Mouse (Mus musculus): ENCODE measurements around the gene Morc3. TPM values are rescaled to one million over a fixed set of nuclear protein-coding genes. Genes with fewer than 3 reads are reported as not detected.

Morc3 gene
- polyA plus RNA-seq, 1 experiment from 2014 or later, result 44.9 TPM

GRCm38 (mm10) chr16:93832451-93833276 is 743 bp downstream of the Morc3 start:
- H3K36me3 ChIP-seq (ENCODE audit: control insufficient read depth, insufficient read depth, low read length), result no peaks in the 10 kb centered on the region
- no peaks in the 10 kb centered on the region for H3K27me3 ChIP-seq (ENCODE audit: control insufficient read depth, insufficient read depth, low read length)
- under 1% methylated on average over 64 of the region's 69 CpGs for WGBS
- peak overlapping the region; percentile 96 for H3K27ac ChIP-seq (ENCODE audit: low read length)
- H3K9ac ChIP-seq (replicated peaks; ENCODE audit: low read depth, low read length), result peak overlapping the region; percentile 93
- peaks cover 9% of the 10 kb centered on the region for H3K4me1 ChIP-seq (ENCODE audit: control insufficient read depth, insufficient read depth, low read length)
- H3K4me3 ChIP-seq (ENCODE audit: low read depth, low read length), result peak overlapping the region; percentile 87
- peak overlapping the region; percentile 57 for H3K4me2 ChIP-seq (replicated peaks; ENCODE audit: low read depth, low read length)
- peak; percentile 50; the same call in 1 of the 2 replicates for ATAC-seq (ENCODE audit: insufficient number of reproducible peaks, insufficient read depth, low FRiP score, low read depth)
- no peaks in the 10 kb centered on the region for H3K9me3 ChIP-seq (ENCODE audit: control insufficient read depth, low read depth, low read length)

DNA sequence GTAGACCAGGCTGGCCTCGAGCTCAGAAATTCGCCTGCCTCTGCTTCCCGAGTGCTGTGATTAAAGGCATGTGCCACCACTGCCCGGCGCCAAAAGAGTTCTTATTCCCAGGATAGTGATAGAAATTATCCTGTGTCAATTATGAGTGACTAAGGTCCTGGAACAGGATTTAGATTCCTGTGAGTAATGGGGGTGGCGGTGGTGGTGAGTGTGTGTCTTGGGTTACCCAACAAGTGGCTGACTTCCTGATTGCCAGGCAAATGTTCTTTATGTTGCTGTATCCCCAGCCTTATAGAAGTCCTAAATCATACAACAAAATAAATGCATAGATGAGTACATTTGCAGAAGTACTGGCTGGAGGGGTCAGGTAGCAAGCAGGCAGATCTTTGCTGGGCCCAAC is 1.6 kb downstream of the Morc3 start:
- peak overlapping the region; percentile 57 for H3K4me2 ChIP-seq (replicated peaks; ENCODE audit: low read depth, low read length)
- no peak overlapping the region for H3K9ac ChIP-seq (replicated peaks; ENCODE audit: low read depth, low read length)
- WGBS, result 91% methylated on average over 6 of the region's 6 CpGs

GRCm38 (mm10) chr16:93834076-93834475 is 2.2 kb downstream of the Morc3 start:
- Histone ChIP-seq H3K4me1 (ENCODE audit: control insufficient read depth, insufficient read depth, low read length) (peaks cover 9% of the 10 kb centered on the region), H3K4me3 (ENCODE audit: low read depth, low read length) (no peak overlapping the region), H3K9ac (replicated peaks; ENCODE audit: low read depth, low read length) (no peak overlapping the region), H3K4me2 (replicated peaks; ENCODE audit: low read depth, low read length) (no peak overlapping the region), H3K36me3 (ENCODE audit: control insufficient read depth, insufficient read depth, low read length) (no peaks in the 10 kb centered on the region), H3K27ac (ENCODE audit: low read length) (no peak overlapping the region), H3K27me3 (ENCODE audit: control insufficient read depth, insufficient read depth, low read length) (no peaks in the 10 kb centered on the region), H3K9me3 (ENCODE audit: control insufficient read depth, low read depth, low read length) (no peaks in the 10 kb centered on the region)
- 87% methylated on average over 2 of the region's 2 CpGs for WGBS
- ATAC-seq (ENCODE audit: insufficient number of reproducible peaks, insufficient read depth, low FRiP score, low read depth), result no peak

More for the DNA sequence above, 1.6 kb downstream of the Morc3 start:
- Histone ChIP-seq H3K27me3 (ENCODE audit: control insufficient read depth, insufficient read depth, low read length) (no peaks in the 10 kb centered on the region), H3K4me1 (ENCODE audit: control insufficient read depth, insufficient read depth, low read length) (peaks cover 9% of the 10 kb centered on the region), H3K9me3 (ENCODE audit: control insufficient read depth, low read depth, low read length) (no peaks in the 10 kb centered on the region), H3K36me3 (ENCODE audit: control insufficient read depth, insufficient read depth, low read length) (no peaks in the 10 kb centered on the region), H3K4me3 (ENCODE audit: low read depth, low read length) (peak overlapping the region; percentile 87), H3K27ac (ENCODE audit: low read length) (no peak overlapping the region)
- ATAC-seq (ENCODE audit: insufficient number of reproducible peaks, insufficient read depth, low FRiP score, low read depth), result no peak

DNA sequence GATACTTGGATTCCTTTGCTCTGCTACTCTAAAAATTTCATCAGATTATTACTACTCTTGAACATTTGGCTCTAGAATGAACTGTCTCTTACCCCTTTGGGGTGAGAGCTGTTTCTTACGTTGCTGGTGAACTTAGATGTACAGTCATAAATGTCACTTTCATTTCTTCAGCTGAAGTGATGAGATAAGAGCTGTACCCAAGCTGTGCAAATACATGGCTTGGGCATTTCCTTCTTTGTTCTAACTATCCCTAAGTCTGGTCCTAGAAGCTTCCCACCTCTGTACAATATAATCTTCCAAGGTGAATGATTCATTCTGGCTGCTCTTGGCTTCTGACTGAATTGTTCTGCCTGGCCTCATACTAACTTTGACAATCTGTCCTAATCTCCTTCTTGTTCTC is 7.1 kb downstream of the Morc3 start:
- 92% methylated on average over 1 of the region's 1 CpGs for WGBS
- H3K27ac ChIP-seq (ENCODE audit: low read length), result no peak overlapping the region
- no peaks in the 10 kb centered on the region for H3K9me3 ChIP-seq (ENCODE audit: control insufficient read depth, low read depth, low read length)

DNA sequence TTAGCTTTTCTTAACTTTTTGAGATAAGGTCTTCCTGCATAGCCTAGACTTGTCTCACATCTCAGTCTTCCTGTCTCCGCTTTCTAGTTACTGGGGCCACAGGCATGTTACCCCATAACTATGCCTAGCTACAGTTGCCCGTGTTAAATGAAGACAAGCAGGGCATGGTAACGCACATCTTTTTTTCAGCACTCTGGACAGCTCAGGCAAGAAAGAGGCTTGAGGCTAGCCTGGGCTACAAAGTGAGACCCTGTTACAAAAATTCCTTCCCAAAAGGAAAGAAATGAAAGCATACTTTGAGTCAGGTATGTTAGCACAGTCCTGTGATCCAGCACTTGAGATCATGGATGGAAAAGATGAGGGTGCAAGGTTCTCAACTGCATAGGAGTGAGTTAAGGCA is 18.6 kb downstream of the Morc3 start:
- Histone ChIP-seq H3K27ac (ENCODE audit: low read length) (no peak overlapping the region), H3K4me2 (replicated peaks; ENCODE audit: low read depth, low read length) (no peak overlapping the region), H3K36me3 (ENCODE audit: control insufficient read depth, insufficient read depth, low read length) (peaks cover 69% of the 10 kb centered on the region), H3K4me1 (ENCODE audit: control insufficient read depth, insufficient read depth, low read length) (no peaks in the 10 kb centered on the region), H3K4me3 (ENCODE audit: low read depth, low read length) (no peak overlapping the region), H3K9me3 (ENCODE audit: control insufficient read depth, low read depth, low read length) (no peaks in the 10 kb centered on the region), H3K9ac (replicated peaks; ENCODE audit: low read depth, low read length) (no peak overlapping the region), H3K27me3 (ENCODE audit: control insufficient read depth, insufficient read depth, low read length) (no peaks in the 10 kb centered on the region)
- no peak for ATAC-seq (ENCODE audit: insufficient number of reproducible peaks, insufficient read depth, low FRiP score, low read depth)
- 97% methylated on average over 3 of the region's 3 CpGs for whole genome bisulfite sequencing

More for the DNA sequence above, 7.1 kb downstream of the Morc3 start:
- no peaks in the 10 kb centered on the region for H3K27me3 ChIP-seq (ENCODE audit: control insufficient read depth, insufficient read depth, low read length)
- no peak overlapping the region for H3K4me2 ChIP-seq (replicated peaks; ENCODE audit: low read depth, low read length)
- H3K4me1 ChIP-seq (ENCODE audit: control insufficient read depth, insufficient read depth, low read length), result no peaks in the 10 kb centered on the region; the same call in 1 of the 2 replicates
- ATAC-seq (ENCODE audit: insufficient number of reproducible peaks, insufficient read depth, low FRiP score, low read depth), result no peak
- H3K4me3 ChIP-seq (ENCODE audit: low read depth, low read length), result no peak overlapping the region
- no peaks in the 10 kb centered on the region for H3K36me3 ChIP-seq (ENCODE audit: control insufficient read depth, insufficient read depth, low read length)
- H3K9ac ChIP-seq (replicated peaks; ENCODE audit: low read depth, low read length), result no peak overlapping the region

DNA sequence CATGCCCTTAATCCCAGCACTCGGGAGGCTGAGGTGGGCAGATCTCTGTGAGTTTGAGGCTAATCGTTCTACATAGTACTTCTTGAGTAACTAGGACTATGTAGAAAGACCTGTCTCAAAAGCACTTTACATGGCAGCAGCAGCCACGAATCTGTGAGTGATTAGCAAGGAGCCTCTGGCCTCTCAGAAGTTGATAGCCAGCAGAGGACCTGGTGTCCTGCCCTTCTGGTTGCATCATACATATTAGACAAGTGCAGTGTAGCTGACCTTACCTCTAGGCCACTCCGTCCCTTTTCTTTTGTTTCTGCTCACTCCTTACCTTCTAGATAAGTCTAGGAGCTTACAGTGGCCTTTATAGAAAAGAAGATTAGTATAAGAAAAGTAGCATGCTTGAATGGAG is 28.0 kb downstream of the Morc3 start:
- Histone ChIP-seq H3K36me3 (ENCODE audit: control insufficient read depth, insufficient read depth, low read length) (peaks cover 72% of the 10 kb centered on the region), H3K27ac (ENCODE audit: low read length) (no peak overlapping the region), H3K9me3 (ENCODE audit: control insufficient read depth, low read depth, low read length) (no peaks in the 10 kb centered on the region), H3K27me3 (ENCODE audit: control insufficient read depth, insufficient read depth, low read length) (no peaks in the 10 kb centered on the region), H3K4me1 (ENCODE audit: control insufficient read depth, insufficient read depth, low read length) (no peaks in the 10 kb centered on the region), H3K9ac (replicated peaks; ENCODE audit: low read depth, low read length) (no peak overlapping the region), H3K4me3 (ENCODE audit: low read depth, low read length) (no peak overlapping the region), H3K4me2 (replicated peaks; ENCODE audit: low read depth, low read length) (no peak overlapping the region)
- 87% methylated on average over 4 of the region's 4 CpGs for WGBS
- ATAC-seq (ENCODE audit: insufficient number of reproducible peaks, insufficient read depth, low FRiP score, low read depth), result no peak

DNA sequence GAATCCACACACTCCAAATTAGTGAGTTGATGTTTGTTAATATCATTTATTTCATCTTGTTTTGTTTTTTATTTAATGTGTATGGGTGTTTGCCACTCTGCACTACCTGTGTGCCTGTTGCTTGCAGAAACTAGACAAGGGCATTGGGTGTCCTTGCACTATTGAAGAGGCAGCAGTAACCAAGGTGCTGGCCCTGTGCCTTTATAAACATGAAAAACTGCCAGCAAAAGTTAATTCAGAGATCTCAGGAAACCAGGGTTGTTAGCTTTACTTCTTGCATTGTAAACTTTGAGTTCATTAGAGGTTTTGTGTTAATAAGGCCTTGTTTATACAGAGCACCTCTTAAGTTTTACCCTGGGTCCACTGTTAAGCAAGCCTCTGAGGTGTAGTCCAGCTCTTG is 28.8 kb downstream of the Morc3 start:
- Histone ChIP-seq H3K36me3 (ENCODE audit: control insufficient read depth, insufficient read depth, low read length) (peaks cover 73% of the 10 kb centered on the region), H3K4me2 (replicated peaks; ENCODE audit: low read depth, low read length) (no peak overlapping the region)
- ATAC-seq (ENCODE audit: insufficient number of reproducible peaks, insufficient read depth, low FRiP score, low read depth), result no peak

DNA sequence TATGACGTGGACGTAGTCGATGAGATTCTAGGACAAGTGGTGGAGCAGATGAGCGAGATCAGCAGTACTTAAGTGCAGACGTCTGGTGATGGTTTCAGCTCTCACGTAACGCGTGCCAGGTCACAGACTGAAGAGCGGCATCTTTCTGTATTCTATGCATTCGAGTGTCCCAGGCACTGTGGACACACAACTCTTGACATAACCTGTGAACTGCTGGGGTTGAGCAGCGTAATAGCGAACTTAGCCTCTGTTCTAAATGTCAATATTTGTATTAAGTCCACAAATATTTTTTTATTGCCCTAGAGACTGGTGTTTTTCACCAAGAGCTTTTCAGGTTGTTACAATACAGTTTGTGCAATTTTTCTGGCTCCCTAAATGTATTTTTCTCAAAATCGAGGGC is 42.9 kb downstream of the Morc3 start:
- Histone ChIP-seq H3K27ac (ENCODE audit: low read length) (no peak overlapping the region), H3K9me3 (ENCODE audit: control insufficient read depth, low read depth, low read length) (no peaks in the 10 kb centered on the region), H3K27me3 (ENCODE audit: control insufficient read depth, insufficient read depth, low read length) (no peaks in the 10 kb centered on the region), H3K4me1 (ENCODE audit: control insufficient read depth, insufficient read depth, low read length) (no peaks in the 10 kb centered on the region), H3K4me3 (ENCODE audit: low read depth, low read length) (no peak overlapping the region), H3K9ac (replicated peaks; ENCODE audit: low read depth, low read length) (no peak overlapping the region), H3K4me2 (replicated peaks; ENCODE audit: low read depth, low read length) (no peak overlapping the region), H3K36me3 (ENCODE audit: control insufficient read depth, insufficient read depth, low read length) (peaks cover 59% of the 10 kb centered on the region)
- ATAC-seq (ENCODE audit: insufficient number of reproducible peaks, insufficient read depth, low FRiP score, low read depth), result no peak
- 83% methylated on average over 13 of the region's 13 CpGs for WGBS

More for the DNA sequence above, 28.8 kb downstream of the Morc3 start:
- Histone ChIP-seq H3K9me3 (ENCODE audit: control insufficient read depth, low read depth, low read length) (no peaks in the 10 kb centered on the region), H3K27ac (ENCODE audit: low read length) (no peak overlapping the region), H3K27me3 (ENCODE audit: control insufficient read depth, insufficient read depth, low read length) (no peaks in the 10 kb centered on the region), H3K4me3 (ENCODE audit: low read depth, low read length) (no peak overlapping the region), H3K9ac (replicated peaks; ENCODE audit: low read depth, low read length) (no peak overlapping the region), H3K4me1 (ENCODE audit: control insufficient read depth, insufficient read depth, low read length) (no peaks in the 10 kb centered on the region)
